Mouse (Mus musculus) megakaryocyte-erythroid progenitor cell, adult 5-6 weeks (primary cell): ENCODE measurements around the gene Map3k13. TPM values are rescaled to one million over a fixed set of nuclear protein-coding genes. Genes with fewer than 3 reads are reported as not detected.

Experiments used
- total RNA-seq, 2 experiments: library from RNA; stranded (forward) in 1 of 2; stranded (reverse) in 1 of 2; fragments of 200-1000, 215-1000 nt in 1 of 2; fragments of >200 nt in 1 of 2; fragmentation: Nextera tagmentation in 1 of 2; gene quantifications; 2 replicates each; pipeline ENCODE4 v1.2.3; 2014 to 2017

The Map3k13 gene
- total RNA-seq, 2 experiments from 2014 or later, result 0.14 to 1.5 TPM

Other genes starting within 250 kb of the Map3k13 start
- gene 2510009E07Rik, start 99.7 kb upstream of the Map3k13 start, total RNA-seq (2014; fragmentation: Nextera tagmentation), result 0.25 and 0.57 TPM in 2 replicates
- gene 2510009E07Rik, start 99.7 kb upstream of the Map3k13 start, total RNA-seq (2017), result 0.23 and 2.4 TPM in 2 replicates
- gene Ehhadh, start 6.5 kb upstream of the Map3k13 start, total RNA-seq (2014; fragmentation: Nextera tagmentation), result 5.6 and 5.8 TPM in 2 replicates
- 6.1 and 8.7 TPM in 2 replicates for gene Ehhadh, start 6.5 kb upstream of the Map3k13 start, total RNA-seq (2017)
- 48.2 and 54.8 TPM in 2 replicates for gene Tmem41a, start 153.2 kb downstream of the Map3k13 start, total RNA-seq (2014; fragmentation: Nextera tagmentation)
- gene Tmem41a, start 153.2 kb downstream of the Map3k13 start, total RNA-seq (2017), result 15.9 and 39.1 TPM in 2 replicates
- gene Liph, start 201.3 kb downstream of the Map3k13 start, total RNA-seq (2014; fragmentation: Nextera tagmentation), result 0.40 TPM in 1 of 2 replicates, not detected in the other
- gene Liph, start 201.3 kb downstream of the Map3k13 start, total RNA-seq (2017), result 0.11 TPM in 1 of 2 replicates, not detected in the other
- gene Senp2, start 215.1 kb downstream of the Map3k13 start, total RNA-seq (2014; fragmentation: Nextera tagmentation), result 54.3 and 57.0 TPM in 2 replicates
- gene Senp2, start 215.1 kb downstream of the Map3k13 start, total RNA-seq (2017), result 50.2 and 52.0 TPM in 2 replicates